Mouse (Mus musculus) hindbrain, postnatal 0 days (tissue): ENCODE results near the gene Ppm1d. TPM values are rescaled to one million over a fixed set of nuclear protein-coding genes. Genes with fewer than 3 reads are reported as not detected.

Experiments used
- ATAC-seq: fragments of 200-750 bp; cut with Nextera tagmentation; 2 replicates; pipeline ENCODE4 v1.8.0; 2017; ENCODE audit warnings: mild to moderate bottlenecking, moderate TSS enrichment, moderate library complexity
- DNase-seq: peaks from one replicate; pipeline ENCODE4 v3.0.0-alpha.2; 2015; ENCODE audit warnings: low spot score
- H3K27ac ChIP-seq: fragments of 300-500 bp; sonication (generic); 2 replicates; pipeline ENCODE4 v1.5.1; 2014; ENCODE audit warnings: mild to moderate bottlenecking
- H3K27me3 ChIP-seq: fragments of 300-500 bp; sonication (generic); 2 replicates; pipeline ENCODE4 v1.6.1; 2014; ENCODE audit warnings: low read length, mixed read lengths; ENCODE audit not compliant: insufficient read depth
- H3K36me3 ChIP-seq: fragments of 300-500 bp; sonication (generic); 2 replicates; pipeline ENCODE4 v1.6.1; 2014; ENCODE audit warnings: low read length, mixed read lengths; ENCODE audit not compliant: insufficient read depth
- H3K4me1 ChIP-seq: fragments of 300-500 bp; sonication (generic); 2 replicates; pipeline ENCODE4 v1.6.1; 2014; ENCODE audit warnings: antibody characterized with exemption, low read length, mixed read lengths; ENCODE audit not compliant: insufficient read depth
- H3K4me2 ChIP-seq: fragments of 300-500 bp; sonication (generic); 2 replicates; pipeline ENCODE4 v1.6.1; 2014; ENCODE audit warnings: low read depth, mild to moderate bottlenecking, low read length, moderate library complexity, mixed read lengths
- H3K4me3 ChIP-seq: fragments of 300-500 bp; sonication (generic); 2 replicates; pipeline ENCODE4 v1.5.1; 2014; ENCODE audit warnings: low read length
- H3K9ac ChIP-seq: fragments of 300-500 bp; sonication (generic); replicated peaks from 2 replicates; pipeline ENCODE4 v1.6.1; 2014; ENCODE audit warnings: mild to moderate bottlenecking, low read length, moderate library complexity, mixed read lengths
- H3K9me3 ChIP-seq: fragments of 300-500 bp; sonication (generic); 2 replicates; pipeline ENCODE4 v1.6.1; 2016; ENCODE audit warnings: low read length, mixed read lengths
- CTCF ChIP-seq: IDR thresholded peaks from 2 replicates; pipeline ENCODE4 v1.5.1; 2016; ENCODE audit warnings: antibody characterized with exemption, control low read depth, low read depth
- WGBS: fragments of 180-500 bp; shearing (Covaris S2); extraction: QIAGEN DNeasy Blood & Tissue Kit; methylation state at CpG from one replicate; pipeline ENCODE4 v1.1.7; 2014; 5-methylcytosine and 5-hydroxymethylcytosine counted together
- polyA plus RNA-seq: library from polyadenylated mRNA; unstranded; fragments of >200 nt; fragmentation: Nextera tagmentation; extraction: Ambion mirVana; gene quantifications from 2 replicates; pipeline ENCODE4 v1.2.1, GENCODE M21; 2015
- total RNA-seq: library from RNA; depleted of rRNA; stranded (reverse); fragments of >200 nt; gene quantifications from 2 replicates; pipeline ENCODE4 v1.2.3, GENCODE M21; 2014

The Ppm1d gene
- total and polyA plus RNA-seq, 2 experiments from 2014 or later: 11.4 to 14.5 TPM

GRCm38 (mm10) chr11:85308799-85309198 is 2.2 kb upstream of the Ppm1d start:
- Histone ChIP-seq H3K4me1 (0 out of 2 replicates have a peak, but pooled peaks cover 7% of the 10 kb centered on the region), H3K4me3 (no peak overlapping the region), H3K36me3 (no peaks in the 10 kb centered on the region), H3K4me2 (no peak overlapping the region), H3K27me3 (no peaks in the 10 kb centered on the region), H3K27ac (no peak overlapping the region), H3K9me3 (no peaks in the 10 kb centered on the region), H3K9ac (no peak overlapping the region)
- TF ChIP-seq CTCF: no peak
- WGBS: 69% methylated on average over 2 of the region's 2 CpGs
- ATAC-seq (no peak), DNase-seq (no peak)

GRCm38 (mm10) chr11:85310407-85310712 is 684 bp upstream of the Ppm1d start:
- WGBS: 2% methylated on average over 15 of the region's 15 CpGs
- Histone ChIP-seq H3K4me3 (peak overlapping the region; percentile 98), H3K36me3 (no peaks in the 10 kb centered on the region), H3K9ac (peak overlapping the region; percentile 93), H3K27ac (peak overlapping the region; percentile 92), H3K9me3 (no peaks in the 10 kb centered on the region), H3K4me2 (peak overlapping the region; percentile 66), H3K27me3 (no peaks in the 10 kb centered on the region), H3K4me1 (0 out of 2 replicates have a peak, but pooled peaks cover 7% of the 10 kb centered on the region)
- ATAC-seq: no peak
- no peak for DNase-seq
- no peak for TF ChIP-seq CTCF

DNA sequence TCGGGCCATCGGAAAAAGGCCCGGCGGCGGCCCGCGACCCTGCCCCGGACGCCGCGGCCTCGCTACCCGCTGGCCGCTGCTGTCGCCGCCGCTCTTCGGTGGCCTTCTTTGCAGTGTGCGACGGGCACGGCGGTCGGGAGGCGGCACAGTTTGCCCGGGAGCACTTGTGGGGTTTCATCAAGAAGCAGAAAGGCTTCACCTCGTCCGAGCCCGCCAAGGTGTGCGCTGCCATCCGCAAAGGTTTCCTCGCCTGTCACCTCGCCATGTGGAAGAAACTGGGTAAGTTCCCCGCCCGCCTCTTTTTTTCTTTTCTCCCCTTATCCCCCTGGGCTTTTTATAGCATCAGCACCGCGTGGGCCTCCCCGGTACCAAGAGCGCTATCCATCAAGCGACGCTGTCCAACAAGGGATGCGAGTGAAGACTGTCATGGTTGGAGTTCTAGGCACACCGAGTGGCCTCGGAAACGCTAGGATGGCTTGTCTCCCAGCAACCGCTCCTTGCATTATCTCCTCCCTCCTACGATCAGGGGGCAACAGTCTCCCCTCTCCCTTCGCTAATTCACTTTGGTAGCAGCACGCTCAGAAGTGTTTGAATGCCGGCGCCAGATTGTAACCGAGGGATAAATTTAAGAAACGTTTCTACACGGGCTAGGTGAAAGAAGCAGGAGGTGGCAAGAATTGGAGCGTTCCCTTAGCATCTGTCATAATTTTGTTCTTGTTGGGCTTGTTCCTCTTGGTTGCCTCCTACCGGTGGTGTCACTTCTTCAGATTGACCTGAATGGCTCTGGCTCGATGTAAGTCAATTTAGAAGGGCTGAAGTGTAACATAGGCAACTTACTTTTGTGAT is 824 bp downstream of the Ppm1d start:
- Histone ChIP-seq H3K4me1 (0 out of 2 replicates have a peak, but pooled peaks cover 7% of the 10 kb centered on the region), H3K27ac (peak overlapping the region; percentile 92), H3K9ac (peak overlapping the region; percentile 93), H3K4me2 (peak overlapping the region; percentile 66), H3K27me3 (no peaks in the 10 kb centered on the region), H3K9me3 (no peaks in the 10 kb centered on the region), H3K4me3 (peak overlapping the region; percentile 98), H3K36me3 (no peaks in the 10 kb centered on the region)
- TF ChIP-seq CTCF: peak; percentile 64
- DNase-seq: peak; percentile 66
- no peak for ATAC-seq
- under 1% methylated on average over 55 of the region's 56 CpGs for WGBS

DNA sequence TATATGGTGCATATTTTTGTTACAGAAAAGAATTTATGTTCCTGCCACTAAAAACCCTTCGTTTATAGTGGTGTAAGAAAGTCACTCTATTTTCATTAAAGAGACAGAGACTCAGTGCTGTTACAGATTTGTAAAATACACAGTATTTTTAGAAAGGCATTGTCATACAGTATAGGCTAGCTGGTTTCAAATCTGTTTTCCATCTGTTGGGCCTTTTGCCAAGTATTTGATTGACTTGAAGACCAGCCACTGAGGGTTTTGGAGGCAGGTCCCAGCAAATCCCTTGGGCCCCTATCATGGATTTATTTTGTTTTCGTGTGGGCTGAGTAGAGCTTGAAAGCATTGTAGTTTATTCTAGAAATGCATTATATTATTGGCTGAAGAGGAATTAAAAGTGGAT is 1.8 kb downstream of the Ppm1d start:
- peak overlapping the region; percentile 66 for H3K4me2 ChIP-seq
- 19% methylated on average over 2 of the region's 2 CpGs for whole genome bisulfite sequencing
- H3K4me1 ChIP-seq: 0 out of 2 replicates have a peak, but pooled peaks cover 7% of the 10 kb centered on the region
- ATAC-seq (no peak), DNase-seq (peak; percentile 90)
- no peaks in the 10 kb centered on the region for H3K36me3 ChIP-seq
- H3K27ac ChIP-seq: no peak overlapping the region
- H3K9me3 ChIP-seq: no peaks in the 10 kb centered on the region
- 0 out of 2 replicates have a peak overlapping the region, but pooled peaks have one; percentile 93 for H3K9ac ChIP-seq
- no peak for TF ChIP-seq CTCF
- H3K4me3 ChIP-seq: peak overlapping the region; percentile 98
- H3K27me3 ChIP-seq: no peaks in the 10 kb centered on the region

- no peak overlapping the region for H3K27ac ChIP-seq
- no peak for TF ChIP-seq CTCF
- ATAC-seq (no peak), DNase-seq (no peak)
- no peaks in the 10 kb centered on the region for H3K36me3 ChIP-seq
- peak overlapping the region; percentile 98 for H3K4me3 ChIP-seq
- H3K9ac ChIP-seq: no peak overlapping the region
- H3K9me3 ChIP-seq: no peaks in the 10 kb centered on the region
- peak overlapping the region; percentile 66 for H3K4me2 ChIP-seq
- 0 out of 2 replicates have a peak, but pooled peaks cover 7% of the 10 kb centered on the region for H3K4me1 ChIP-seq
- WGBS: 80% methylated on average over 3 of the region's 3 CpGs
- no peaks in the 10 kb centered on the region for H3K27me3 ChIP-seq
These were observed 2.3 kb downstream of the Ppm1d start for GRCm38 (mm10) chr11:85313361-85313760.

GRCm38 (mm10) chr11:85323567-85324330 is 12.7 kb downstream of the Ppm1d start:
- ATAC-seq (no peak), DNase-seq (no peak)
- Histone ChIP-seq H3K36me3 (no peaks in the 10 kb centered on the region), H3K27ac (no peak overlapping the region), H3K27me3 (no peaks in the 10 kb centered on the region), H3K4me2 (no peak overlapping the region), H3K9me3 (no peaks in the 10 kb centered on the region), H3K4me3 (no peak overlapping the region), H3K4me1 (no peaks in the 10 kb centered on the region), H3K9ac (no peak overlapping the region)
- TF ChIP-seq CTCF: no peak
- 59% methylated on average over 9 of the region's 9 CpGs for WGBS
